Mouse (Mus musculus) E14TG2a.4 (cell line): ENCODE data around the gene Arrdc5.
A peak's percentile ranks its signal among the peaks of the same experiment; 100 is the strongest.

Experiments used
- H3K27me3 ChIP-seq: 2 replicates; pipeline ENCODE4 v1.6.1; 2014; ENCODE audit warnings: low read length, control low read depth; ENCODE audit not compliant: insufficient read depth
- H3K36me3 ChIP-seq: 2 replicates; pipeline ENCODE4 v1.6.1; 2014; ENCODE audit warnings: low read length, control low read depth; ENCODE audit not compliant: insufficient read depth
- H3K4me1 ChIP-seq: replicated peaks from 2 replicates; pipeline ENCODE4 v1.6.1; 2014; ENCODE audit warnings: low read depth, low read length, control low read depth
- H3K4me3 ChIP-seq: replicated peaks from 2 replicates; pipeline ENCODE4 v1.5.1; 2014; ENCODE audit warnings: mild to moderate bottlenecking, low read length
- H3K9me3 ChIP-seq: 2 replicates; pipeline ENCODE4 v1.6.1; 2014; ENCODE audit warnings: low read length, control low read depth
- CTCF ChIP-seq: conservative IDR thresholded peaks from 2 replicates; pipeline ENCODE4 v1.5.1; 2014; ENCODE audit warnings: low read length
- NANOG ChIP-seq: IDR thresholded peaks from 2 replicates; pipeline ENCODE4 v1.6.1; 2014; ENCODE audit warnings: borderline replicate concordance, low read length, mixed read lengths
- POU5F1 ChIP-seq: IDR thresholded peaks from 2 replicates; pipeline ENCODE4 v1.6.1; 2014; ENCODE audit warnings: low read length, borderline replicate concordance

Gene Arrdc5

GRCm38 (mm10) chr17:56290388-56291170, 9.5 kb downstream of the Arrdc5 start:
- TF ChIP-seq NANOG (no peak), POU5F1 (no peak), CTCF (no peak)
- peaks cover 20% of the 10 kb centered on the region for H3K36me3 ChIP-seq
- H3K4me1 ChIP-seq, result peaks cover 76% of the 10 kb centered on the region
- H3K9me3 ChIP-seq, result no peaks in the 10 kb centered on the region
- H3K27me3 ChIP-seq, result peaks cover 13% of the 10 kb centered on the region
- H3K4me3 ChIP-seq, result peak overlapping the region; percentile 84

- H3K27me3 ChIP-seq, result peaks cover 10% of the 10 kb centered on the region
- H3K4me3 ChIP-seq, result peak overlapping the region; percentile 84
- H3K36me3 ChIP-seq, result peaks cover 29% of the 10 kb centered on the region
- peaks cover 84% of the 10 kb centered on the region for H3K4me1 ChIP-seq
- no peaks in the 10 kb centered on the region for H3K9me3 ChIP-seq
- TF ChIP-seq CTCF (no peak), POU5F1 (no peak), NANOG (peak; percentile 76; the same call in 1 of the 2 replicates)
Measured at GRCm38 (mm10) chr17:56289371-56290331, 10.4 kb downstream of the Arrdc5 start.

GRCm38 (mm10) chr17:56288866-56289265, 11.2 kb downstream of the Arrdc5 start:
- Histone ChIP-seq H3K27me3 (0 out of 2 replicates have a peak, but pooled peaks cover 2% of the 10 kb centered on the region), H3K4me1 (peaks cover 83% of the 10 kb centered on the region), H3K9me3 (no peaks in the 10 kb centered on the region), H3K4me3 (peak overlapping the region; percentile 84), H3K36me3 (peaks cover 37% of the 10 kb centered on the region)
- TF ChIP-seq NANOG (no peak), POU5F1 (no peak)

GRCm38 (mm10) chr17:56287830-56288229, 12.3 kb downstream of the Arrdc5 start:
- TF ChIP-seq CTCF, result no peak
- Histone ChIP-seq H3K27me3 (no peaks in the 10 kb centered on the region), H3K9me3 (no peaks in the 10 kb centered on the region), H3K36me3 (peaks cover 47% of the 10 kb centered on the region), H3K4me3 (peak overlapping the region; percentile 84), H3K4me1 (peaks cover 87% of the 10 kb centered on the region)

- TF ChIP-seq CTCF (no peak), POU5F1 (no peak), NANOG (no peak)
Measured at GRCm38 (mm10) chr17:56285995-56286394, 14.1 kb downstream of the Arrdc5 start.

GRCm38 (mm10) chr17:56283316-56283715, 16.8 kb downstream of the Arrdc5 start:
- H3K27me3 ChIP-seq, result no peaks in the 10 kb centered on the region
- H3K9me3 ChIP-seq, result no peaks in the 10 kb centered on the region
- TF ChIP-seq NANOG, result no peak
- TF ChIP-seq POU5F1, result no peak
- TF ChIP-seq CTCF, result no peak
- H3K4me1 ChIP-seq, result peaks cover 94% of the 10 kb centered on the region
- peaks cover 88% of the 10 kb centered on the region for H3K36me3 ChIP-seq
- H3K4me3 ChIP-seq, result no peak overlapping the region

More at GRCm38 (mm10) chr17:56285995-56286394, 14.1 kb downstream of the Arrdc5 start:
- Histone ChIP-seq H3K36me3 (peaks cover 64% of the 10 kb centered on the region), H3K9me3 (no peaks in the 10 kb centered on the region), H3K4me1 (peaks cover 88% of the 10 kb centered on the region), H3K4me3 (no peak overlapping the region), H3K27me3 (no peaks in the 10 kb centered on the region)

GRCm38 (mm10) chr17:56282802-56283201, 17.3 kb downstream of the Arrdc5 start:
- no peaks in the 10 kb centered on the region for H3K27me3 ChIP-seq
- no peak overlapping the region for H3K4me3 ChIP-seq
- H3K9me3 ChIP-seq, result no peaks in the 10 kb centered on the region
- H3K36me3 ChIP-seq, result peaks cover 94% of the 10 kb centered on the region
- no peak for TF ChIP-seq NANOG
- TF ChIP-seq CTCF, result no peak
- TF ChIP-seq POU5F1, result no peak
- peaks cover 94% of the 10 kb centered on the region for H3K4me1 ChIP-seq

- peak overlapping the region; percentile 55 for H3K4me3 ChIP-seq
- peaks cover 84% of the 10 kb centered on the region for H3K36me3 ChIP-seq
- TF ChIP-seq POU5F1, result no peak
- TF ChIP-seq NANOG, result no peak
- no peak for TF ChIP-seq CTCF
- no peaks in the 10 kb centered on the region for H3K9me3 ChIP-seq
- H3K4me1 ChIP-seq, result peaks cover 92% of the 10 kb centered on the region
- no peaks in the 10 kb centered on the region for H3K27me3 ChIP-seq
Measured at GRCm38 (mm10) chr17:56281193-56281592, 18.9 kb downstream of the Arrdc5 start.
